Mouse (Mus musculus) hindbrain, embryonic 10.5 days (tissue): ENCODE measurements at regions not wholly inside any gene's neighbourhood (a gene's known extent, or its start where the extent isn't known, plus 50 kb on each side); places are given as distances from the start of the nearest gene placed in this dataset.

Source experiments
- DNase-seq: peaks from one replicate; pipeline ENCODE4 v3.0.0-alpha.2; 2017; ENCODE audit warnings: low spot score
- H3K27ac ChIP-seq: fragments of 300-500 bp; sonication (generic); 2 replicates; pipeline ENCODE4 v1.5.1; 2016; ENCODE audit warnings: mild to moderate bottlenecking, moderate library complexity
- H3K27me3 ChIP-seq: fragments of 300-500 bp; sonication (generic); 2 replicates; pipeline ENCODE4 v1.6.1; 2016; ENCODE audit warnings: mild to moderate bottlenecking; ENCODE audit not compliant: poor library complexity, insufficient read depth, severe bottlenecking
- H3K36me3 ChIP-seq: fragments of 300-500 bp; sonication (generic); 2 replicates; pipeline ENCODE4 v1.6.1; 2016; ENCODE audit warnings: mild to moderate bottlenecking, moderate library complexity
- H3K4me1 ChIP-seq: fragments of 300-500 bp; sonication (generic); replicated peaks from 2 replicates; pipeline ENCODE4 v1.6.1; 2016; ENCODE audit warnings: mild to moderate bottlenecking
- H3K4me3 ChIP-seq: fragments of 300-500 bp; sonication (generic); 2 replicates; pipeline ENCODE4 v1.5.1; 2016; ENCODE audit warnings: mild to moderate bottlenecking, moderate library complexity
- H3K9me3 ChIP-seq: fragments of 300-500 bp; sonication (generic); 2 replicates; pipeline ENCODE4 v1.6.1; 2016; ENCODE audit warnings: mild to moderate bottlenecking, moderate library complexity
- WGBS: fragments of 180-500 bp; shearing (Covaris S2); methylation state at CpG from one replicate; pipeline ENCODE4 v1.1.7; 2016; 5-methylcytosine and 5-hydroxymethylcytosine counted together

DNA sequence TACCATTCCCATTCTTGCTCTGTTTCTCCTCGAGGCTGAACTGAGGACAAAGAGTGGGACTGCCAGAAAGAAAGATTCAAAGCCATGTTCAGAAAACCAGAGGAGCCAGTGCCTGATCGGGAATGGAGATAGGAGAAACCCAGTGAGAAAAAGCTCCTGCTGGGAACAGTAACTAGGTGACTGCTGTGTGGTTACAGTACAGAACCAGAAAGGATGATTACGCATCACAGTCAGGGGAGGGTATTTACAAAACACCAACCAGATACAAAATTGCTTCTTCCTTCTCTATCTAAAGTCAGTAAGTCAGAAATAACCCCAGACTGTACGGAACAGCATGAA, 227.1 kb upstream of the Acvr2a start:
- WGBS = 59% methylated on average over 4 of the region's 4 CpGs
- 0 out of 2 replicates have a peak overlapping the region, but pooled peaks have one; percentile 29 for H3K27ac ChIP-seq

DNA sequence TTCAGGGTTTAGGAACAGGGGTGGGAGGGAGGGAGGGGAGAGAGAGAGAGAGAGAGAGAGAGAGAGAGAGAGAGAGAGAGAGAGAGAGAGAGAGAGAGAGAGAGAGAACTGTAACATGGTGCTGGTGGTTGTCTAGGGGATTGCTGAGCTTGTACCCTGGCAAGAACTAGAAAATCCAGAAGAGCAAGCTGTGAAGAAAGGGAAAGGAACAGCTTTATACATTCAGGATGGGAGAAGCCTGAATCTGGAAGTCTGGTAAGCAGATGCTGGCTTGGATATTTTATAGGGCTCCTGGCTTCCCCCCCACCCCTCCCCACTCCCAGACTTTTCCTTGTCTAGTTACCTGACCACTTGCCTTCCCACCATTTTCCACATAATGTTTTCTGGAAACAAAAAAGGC, 224.2 kb upstream of the Acvr2a start:
- H3K9me3 ChIP-seq = no peaks in the 10 kb centered on the region
- DNase-seq = no peak
- no peaks in the 10 kb centered on the region for H3K27me3 ChIP-seq
- H3K36me3 ChIP-seq = no peaks in the 10 kb centered on the region
- H3K4me3 ChIP-seq = no peak overlapping the region
- peaks cover 15% of the 10 kb centered on the region for H3K4me1 ChIP-seq
- no peak overlapping the region for H3K27ac ChIP-seq

More for the DNA sequence above, 227.1 kb upstream of the Acvr2a start:
- H3K4me3 ChIP-seq = no peak overlapping the region
- H3K4me1 ChIP-seq = peaks cover 15% of the 10 kb centered on the region
- DNase-seq = no peak
- H3K9me3 ChIP-seq = no peaks in the 10 kb centered on the region
- H3K27me3 ChIP-seq = no peaks in the 10 kb centered on the region
- H3K36me3 ChIP-seq = no peaks in the 10 kb centered on the region

DNA sequence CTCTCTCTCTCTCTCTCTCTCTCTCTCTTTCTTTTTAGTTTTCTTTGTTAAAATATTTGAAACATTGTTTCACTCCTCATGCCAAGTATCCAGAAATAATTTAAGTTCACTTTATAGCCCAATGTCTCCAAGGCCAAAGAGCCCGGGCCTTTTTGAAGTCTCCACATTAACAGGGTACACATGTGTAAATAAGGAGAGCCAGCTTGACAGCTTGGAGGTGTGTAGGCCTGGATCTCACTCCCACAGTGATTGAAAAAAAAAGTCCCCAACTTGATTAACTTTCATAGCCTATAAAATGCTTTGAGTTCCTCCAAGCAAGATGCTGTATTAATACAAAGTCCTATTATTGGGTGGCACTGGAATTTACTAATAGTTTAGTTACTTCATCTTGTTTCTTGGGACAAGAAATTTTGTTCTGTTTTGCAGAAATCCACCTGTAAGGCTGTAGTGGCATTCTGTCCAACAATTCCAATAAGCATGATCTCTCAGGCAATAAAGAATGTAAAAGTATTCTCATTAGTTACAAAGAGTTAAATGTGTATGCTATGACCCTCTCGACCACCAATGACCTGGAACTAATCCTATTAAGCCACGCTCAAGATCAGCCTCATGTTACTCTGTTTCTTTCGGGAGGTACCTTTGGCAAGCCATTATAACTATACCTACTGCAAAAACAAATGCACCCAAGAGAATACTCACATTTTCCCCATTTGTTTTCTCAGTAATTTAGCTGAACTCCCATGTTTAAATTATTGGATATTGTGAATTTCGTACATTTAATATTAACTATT, 215.9 kb upstream of the Acvr2a start:
- DNase-seq = no peak
- no peaks in the 10 kb centered on the region for H3K27me3 ChIP-seq
- H3K4me1 ChIP-seq = peaks cover 22% of the 10 kb centered on the region
- no peak overlapping the region for H3K27ac ChIP-seq
- no peak overlapping the region for H3K4me3 ChIP-seq
- no peaks in the 10 kb centered on the region for H3K36me3 ChIP-seq
- 30% methylated on average over 5 of the region's 5 CpGs for WGBS
- H3K9me3 ChIP-seq = no peaks in the 10 kb centered on the region

DNA sequence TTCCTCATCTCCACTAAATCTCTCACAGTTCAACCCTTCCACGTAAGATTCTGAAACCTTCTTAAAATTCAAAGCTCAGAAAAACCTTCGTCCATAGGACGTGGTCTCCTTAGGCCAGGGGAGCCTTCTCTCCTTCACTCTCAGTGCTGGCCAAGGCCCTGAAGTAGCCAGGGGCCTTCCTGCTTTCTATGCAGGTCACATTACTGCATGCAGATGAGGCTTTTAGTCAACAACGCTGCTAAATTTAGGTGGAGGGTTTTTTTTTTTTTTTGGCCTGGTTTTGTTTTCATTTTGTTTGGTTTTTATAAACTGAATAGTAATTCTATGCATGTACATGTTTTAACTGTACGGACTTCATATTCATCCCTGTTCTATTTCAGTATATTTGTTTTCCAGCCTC, 214.5 kb upstream of the Acvr2a start:
- Histone ChIP-seq H3K4me1 (peaks cover 22% of the 10 kb centered on the region), H3K27ac (no peak overlapping the region), H3K27me3 (no peaks in the 10 kb centered on the region), H3K36me3 (no peaks in the 10 kb centered on the region), H3K4me3 (no peak overlapping the region), H3K9me3 (no peaks in the 10 kb centered on the region)
- DNase-seq = no peak
- 81% methylated on average over 5 of the region's 5 CpGs for WGBS

DNA sequence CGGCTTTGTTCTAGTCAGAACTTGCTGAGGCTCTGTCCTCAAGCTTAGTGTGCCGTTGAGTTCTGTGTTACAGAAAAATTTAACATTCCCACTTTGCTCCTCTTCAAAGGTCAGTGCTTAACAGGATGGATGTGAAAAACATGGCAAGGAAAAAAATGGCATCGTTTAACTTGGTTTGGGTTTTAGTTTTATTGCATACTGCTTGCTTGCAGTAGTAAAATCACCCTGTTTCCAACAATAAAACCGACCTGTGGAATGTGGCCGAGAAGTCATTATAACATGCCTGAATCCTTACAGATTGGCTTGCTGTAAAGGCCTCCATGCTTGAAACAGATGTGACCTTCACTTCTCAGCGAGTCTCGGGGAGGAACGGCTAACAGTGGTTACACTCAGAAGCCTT, 212.1 kb upstream of the Acvr2a start:
- Histone ChIP-seq H3K9me3 (no peaks in the 10 kb centered on the region), H3K4me3 (no peak overlapping the region), H3K4me1 (peaks cover 22% of the 10 kb centered on the region), H3K27ac (no peak overlapping the region), H3K27me3 (no peaks in the 10 kb centered on the region), H3K36me3 (no peaks in the 10 kb centered on the region)
- 55% methylated on average over 8 of the region's 8 CpGs for WGBS
- DNase-seq = no peak

DNA sequence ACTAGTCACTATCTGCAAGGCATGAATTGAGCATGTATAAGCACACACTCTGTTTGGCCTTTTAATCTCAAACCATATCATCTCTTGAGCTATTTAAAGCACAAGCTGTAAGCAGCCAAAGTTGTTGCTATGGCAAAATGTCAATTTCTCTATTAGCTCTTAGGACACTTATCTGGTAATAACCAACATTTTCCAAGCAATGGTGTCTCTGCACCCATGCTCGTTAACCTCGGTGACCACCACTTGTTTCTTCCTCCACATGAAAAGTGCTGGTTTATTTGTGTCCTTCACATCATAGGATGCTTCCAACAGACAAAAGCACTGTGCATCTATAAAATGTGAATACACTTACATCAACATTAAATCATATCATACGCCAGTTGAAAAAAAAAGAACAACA, 204.4 kb upstream of the Acvr2a start:
- no peaks in the 10 kb centered on the region for H3K36me3 ChIP-seq
- no peaks in the 10 kb centered on the region for H3K27me3 ChIP-seq
- WGBS = 96% methylated on average over 3 of the region's 3 CpGs
- no peak overlapping the region for H3K4me3 ChIP-seq
- no peak for DNase-seq
- H3K9me3 ChIP-seq = no peaks in the 10 kb centered on the region
- H3K27ac ChIP-seq = no peak overlapping the region
- no peaks in the 10 kb centered on the region for H3K4me1 ChIP-seq

DNA sequence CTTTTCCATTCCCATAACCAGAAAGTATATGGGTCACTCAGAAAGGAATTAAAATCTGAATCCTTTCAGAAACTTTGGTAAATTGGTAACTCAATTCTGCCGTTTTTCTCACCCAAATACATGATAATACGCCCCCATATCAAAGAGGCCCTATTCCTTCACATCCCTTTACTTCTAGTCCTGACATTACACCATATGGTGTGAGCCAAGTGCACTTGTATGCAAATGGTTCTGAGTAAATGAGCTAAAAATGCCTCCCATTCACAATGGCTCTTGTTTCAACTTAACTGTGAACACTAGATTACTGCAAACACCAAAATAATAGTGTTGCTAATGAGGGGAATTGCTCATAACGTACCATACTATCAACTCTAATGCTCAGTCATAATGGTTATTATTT, 201.7 kb upstream of the Acvr2a start:
- DNase-seq = no peak
- H3K9me3 ChIP-seq = no peaks in the 10 kb centered on the region
- 79% methylated on average over 3 of the region's 3 CpGs for WGBS
- H3K27me3 ChIP-seq = no peaks in the 10 kb centered on the region
- H3K27ac ChIP-seq = no peak overlapping the region
- no peaks in the 10 kb centered on the region for H3K36me3 ChIP-seq
- H3K4me3 ChIP-seq = no peak overlapping the region
- no peaks in the 10 kb centered on the region for H3K4me1 ChIP-seq

DNA sequence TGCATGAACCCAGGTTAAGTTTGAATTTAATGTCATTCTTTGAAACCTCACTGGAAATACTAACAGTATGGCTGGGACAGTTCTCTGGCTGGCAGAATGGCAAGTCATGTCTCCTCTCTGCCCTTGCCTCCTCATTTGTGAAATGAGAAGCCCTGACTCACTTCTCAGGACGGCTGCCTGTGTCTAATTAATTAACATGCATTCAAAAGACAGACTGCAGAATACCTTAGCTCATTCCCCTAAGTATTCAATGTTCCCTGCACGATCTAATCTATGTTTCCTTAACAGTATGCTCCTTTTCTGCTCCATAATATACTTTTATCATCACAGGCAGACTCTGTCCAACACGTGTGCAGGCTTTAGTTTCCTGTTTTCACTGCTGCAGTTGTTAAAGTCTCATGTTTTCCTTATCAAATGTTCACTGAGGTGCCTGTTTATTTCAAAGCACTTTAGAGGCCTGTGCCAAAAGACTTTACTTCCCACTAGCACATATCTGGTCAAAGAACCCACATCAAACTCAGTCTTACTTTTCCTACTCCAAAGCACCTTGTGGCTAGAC, 196.7 kb upstream of the Acvr2a start:
- Histone ChIP-seq H3K36me3 (no peaks in the 10 kb centered on the region), H3K27ac (no peak overlapping the region), H3K27me3 (no peaks in the 10 kb centered on the region), H3K9me3 (no peaks in the 10 kb centered on the region), H3K4me1 (no peaks in the 10 kb centered on the region), H3K4me3 (no peak overlapping the region)
- no peak for DNase-seq
- 55% methylated on average over 3 of the region's 3 CpGs for WGBS

DNA sequence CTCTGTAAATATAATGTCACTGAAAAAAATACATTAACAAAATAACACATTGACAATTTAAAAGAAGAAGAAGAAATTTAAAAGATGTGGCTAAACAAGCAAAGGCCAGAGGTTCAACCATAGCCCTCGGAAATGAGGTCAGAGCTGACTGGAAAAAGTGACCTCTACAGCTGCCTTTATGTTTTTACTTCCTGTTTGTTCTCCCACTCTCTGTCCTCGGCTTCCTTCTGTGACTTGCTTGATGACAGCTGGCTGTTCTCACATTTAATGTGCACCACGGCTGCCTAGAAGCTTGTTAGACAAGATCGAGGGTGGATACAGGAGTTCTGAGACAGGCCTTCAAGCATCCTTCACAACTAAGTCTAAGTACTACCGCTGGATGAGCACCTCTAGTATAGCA, 194.9 kb upstream of the Acvr2a start:
- Histone ChIP-seq H3K36me3 (no peaks in the 10 kb centered on the region), H3K9me3 (no peaks in the 10 kb centered on the region), H3K27me3 (no peaks in the 10 kb centered on the region), H3K27ac (no peak overlapping the region), H3K4me1 (no peaks in the 10 kb centered on the region), H3K4me3 (no peak overlapping the region)
- WGBS = 57% methylated on average over 5 of the region's 5 CpGs
- DNase-seq = no peak

DNA sequence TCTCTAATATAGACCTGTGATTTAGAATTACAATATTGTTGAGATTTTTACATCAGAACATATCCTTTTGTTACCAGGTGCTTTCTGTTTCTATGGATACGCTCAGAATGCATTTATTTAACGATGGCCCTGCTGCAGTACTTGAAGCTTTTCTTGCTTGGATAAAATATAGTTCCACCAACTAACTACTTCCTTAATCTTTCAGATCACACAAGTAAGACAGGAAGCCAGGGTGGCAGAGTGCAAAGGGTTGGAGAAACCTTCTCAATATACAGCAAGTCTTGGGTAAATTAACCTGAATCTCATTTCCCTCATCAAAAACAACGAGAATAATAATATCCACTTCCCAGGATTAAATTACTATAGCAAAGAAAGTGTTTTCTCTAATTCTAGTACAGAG, 193.1 kb upstream of the Acvr2a start:
- H3K4me3 ChIP-seq = no peak overlapping the region
- no peaks in the 10 kb centered on the region for H3K4me1 ChIP-seq
- H3K27ac ChIP-seq = no peak overlapping the region
- no peaks in the 10 kb centered on the region for H3K36me3 ChIP-seq
- H3K27me3 ChIP-seq = no peaks in the 10 kb centered on the region
- no peaks in the 10 kb centered on the region for H3K9me3 ChIP-seq
- WGBS = 86% methylated on average over 3 of the region's 3 CpGs
- no peak for DNase-seq

DNA sequence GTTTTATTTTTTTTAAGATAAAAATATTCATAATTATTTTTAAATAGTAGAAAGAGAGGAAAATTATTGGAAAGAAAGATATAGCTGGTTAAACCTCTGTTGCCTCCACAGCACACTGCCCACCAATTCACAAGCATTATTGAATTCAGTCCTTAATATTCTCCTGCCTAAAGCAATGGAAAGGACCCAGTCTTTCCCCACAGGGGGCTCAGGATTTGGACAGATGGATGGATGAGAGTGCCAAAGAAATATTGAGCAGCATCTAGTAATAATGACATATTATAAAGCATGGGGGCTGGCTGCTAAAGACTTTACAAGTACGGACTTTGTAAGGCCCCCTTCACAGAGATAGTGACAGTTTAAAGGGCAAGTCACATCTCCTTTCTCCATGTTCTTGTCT, 191.6 kb upstream of the Acvr2a start:
- Histone ChIP-seq H3K36me3 (no peaks in the 10 kb centered on the region), H3K9me3 (no peaks in the 10 kb centered on the region), H3K4me1 (no peaks in the 10 kb centered on the region), H3K27me3 (no peaks in the 10 kb centered on the region), H3K27ac (no peak overlapping the region), H3K4me3 (no peak overlapping the region)
- no peak for DNase-seq
- WGBS = 92% methylated on average over 1 of the region's 1 CpGs

DNA sequence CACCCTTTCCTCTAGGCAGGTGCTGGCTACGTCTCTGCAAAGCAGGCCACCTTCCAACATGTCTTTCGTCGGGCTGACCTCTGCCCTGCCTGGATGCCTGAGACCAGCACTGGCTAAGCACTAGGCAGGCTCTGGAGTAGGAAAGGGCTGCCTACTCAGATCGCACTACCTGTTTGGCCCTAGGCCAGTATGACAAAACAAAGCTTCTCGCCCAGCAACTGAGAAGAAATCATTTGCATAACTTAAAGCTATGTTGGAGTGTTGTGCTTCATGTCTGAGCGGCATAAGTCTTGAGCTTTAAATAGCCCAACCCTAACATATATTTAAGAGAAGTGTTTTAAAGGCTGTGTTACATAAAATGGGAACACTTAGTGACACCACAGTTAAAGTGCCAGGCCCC, 189.9 kb upstream of the Acvr2a start:
- H3K27me3 ChIP-seq = no peaks in the 10 kb centered on the region
- WGBS = 65% methylated on average over 6 of the region's 6 CpGs
- no peak overlapping the region for H3K4me3 ChIP-seq
- DNase-seq = no peak
- H3K9me3 ChIP-seq = no peaks in the 10 kb centered on the region
- H3K4me1 ChIP-seq = peaks cover 7% of the 10 kb centered on the region
- no peaks in the 10 kb centered on the region for H3K36me3 ChIP-seq
- no peak overlapping the region for H3K27ac ChIP-seq

DNA sequence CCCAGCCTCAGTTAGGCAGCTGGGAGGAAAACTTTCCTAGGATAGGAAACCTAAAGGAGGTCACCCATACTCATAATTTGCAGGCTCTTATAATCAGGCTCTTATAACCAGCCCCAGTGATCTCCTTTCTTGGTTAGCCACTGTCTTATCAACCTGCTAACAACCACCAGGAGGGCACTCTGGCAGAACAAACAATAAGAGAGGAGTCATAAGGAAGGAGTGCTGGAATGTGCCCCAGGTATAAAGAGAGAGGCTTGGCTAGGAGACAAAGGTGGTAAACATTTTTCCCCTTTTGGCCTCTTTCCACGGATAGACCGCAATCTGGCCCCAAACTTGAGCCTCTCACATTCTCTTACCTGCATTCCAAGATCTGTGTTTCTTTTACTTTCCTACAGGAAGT, 189.4 kb upstream of the Acvr2a start:
- WGBS = 77% methylated on average over 2 of the region's 2 CpGs
- DNase-seq = no peak
- Histone ChIP-seq H3K27ac (no peak overlapping the region), H3K36me3 (no peaks in the 10 kb centered on the region), H3K4me1 (peaks cover 11% of the 10 kb centered on the region), H3K9me3 (no peaks in the 10 kb centered on the region), H3K27me3 (no peaks in the 10 kb centered on the region), H3K4me3 (no peak overlapping the region)

DNA sequence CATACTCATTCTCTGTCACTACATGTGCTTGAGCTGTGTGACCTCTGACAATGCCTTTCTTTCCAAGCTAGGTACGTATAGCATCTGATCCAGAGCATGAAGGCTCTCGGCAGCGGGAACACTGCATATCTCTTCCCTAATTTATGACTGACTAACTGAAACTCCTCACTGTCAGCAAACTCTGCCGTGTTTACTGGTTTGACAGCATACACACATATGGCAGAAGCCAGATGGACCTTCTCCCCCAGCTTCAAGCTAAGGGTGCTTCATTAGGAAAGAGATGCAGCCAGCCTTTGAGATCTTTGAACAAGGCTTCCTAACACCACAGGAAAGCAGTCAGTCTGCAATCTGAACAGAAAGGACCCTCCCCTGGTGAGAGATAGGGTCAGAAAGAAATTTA, 186.9 kb upstream of the Acvr2a start:
- H3K4me1 ChIP-seq = peaks cover 18% of the 10 kb centered on the region
- no peaks in the 10 kb centered on the region for H3K36me3 ChIP-seq
- no peak overlapping the region for H3K27ac ChIP-seq
- no peak for DNase-seq
- no peak overlapping the region for H3K4me3 ChIP-seq
- no peaks in the 10 kb centered on the region for H3K9me3 ChIP-seq
- no peaks in the 10 kb centered on the region for H3K27me3 ChIP-seq
- WGBS = 78% methylated on average over 4 of the region's 4 CpGs
